Mouse (Mus musculus) A20 (cell line): ENCODE data around the gene Ankrd11.
"Not testable (repeated sequence)": the region's sequence is repeated elsewhere in the genome, so short reads cannot be mapped to it uniquely, and the experiment has no call there.

Experiments
- DNase-seq: peaks from one replicate; pipeline ENCODE4 v3.0.0-alpha.2; 2011; ENCODE audit warnings: low read depth, low spot score

The Ankrd11 gene

GRCm38 (mm10) chr8:123040110-123040650 lies 1.9 kb downstream of the Ankrd11 start:
- no peak for DNase-seq

- no peak for DNase-seq
Measured at GRCm38 (mm10) chr8:123039376-123040109, 2.5 kb downstream of the Ankrd11 start.

GRCm38 (mm10) chr8:123038351-123038750 lies 3.7 kb downstream of the Ankrd11 start:
- DNase-seq = no peak

- DNase-seq = no peak
Measured at GRCm38 (mm10) chr8:123037487-123037886, 4.6 kb downstream of the Ankrd11 start.

- peak; percentile 36 for DNase-seq
Measured at GRCm38 (mm10) chr8:123036956-123037355, 5.1 kb downstream of the Ankrd11 start.

- DNase-seq = peak; percentile 50
Measured at GRCm38 (mm10) chr8:123034171-123034570, 7.9 kb downstream of the Ankrd11 start.

- DNase-seq = no peak
Measured at GRCm38 (mm10) chr8:123033431-123033830, 8.6 kb downstream of the Ankrd11 start.

- peak; percentile 78 for DNase-seq
Measured at GRCm38 (mm10) chr8:123032730-123033129, 9.3 kb downstream of the Ankrd11 start.

GRCm38 (mm10) chr8:123031321-123031978 lies 10.6 kb downstream of the Ankrd11 start:
- DNase-seq = no peak

GRCm38 (mm10) chr8:123030091-123030490 lies 12.0 kb downstream of the Ankrd11 start:
- not testable (repeated sequence) for DNase-seq

GRCm38 (mm10) chr8:123027786-123028185 lies 14.3 kb downstream of the Ankrd11 start:
- no peak for DNase-seq

- DNase-seq = no peak
Measured at GRCm38 (mm10) chr8:123025951-123026351, 16.1 kb downstream of the Ankrd11 start.

- no peak for DNase-seq
Measured at GRCm38 (mm10) chr8:123024226-123024625, 17.9 kb downstream of the Ankrd11 start.

GRCm38 (mm10) chr8:123022727-123023126 lies 19.4 kb downstream of the Ankrd11 start:
- no peak for DNase-seq

- no peak for DNase-seq
Measured at GRCm38 (mm10) chr8:123021259-123021658, 20.8 kb downstream of the Ankrd11 start.

- DNase-seq = no peak
Measured at GRCm38 (mm10) chr8:123020859-123021258, 21.2 kb downstream of the Ankrd11 start.

- DNase-seq = no peak
Measured at GRCm38 (mm10) chr8:123020084-123020483, 22.0 kb downstream of the Ankrd11 start.

GRCm38 (mm10) chr8:123018484-123019164 lies 23.5 kb downstream of the Ankrd11 start:
- DNase-seq = no peak

- no peak for DNase-seq
Measured at GRCm38 (mm10) chr8:123017143-123017542, 24.9 kb downstream of the Ankrd11 start.

- no peak for DNase-seq
Measured at GRCm38 (mm10) chr8:123015074-123015473, 27.0 kb downstream of the Ankrd11 start.

GRCm38 (mm10) chr8:123014429-123014828 lies 27.6 kb downstream of the Ankrd11 start:
- DNase-seq = no peak

GRCm38 (mm10) chr8:123011321-123011720 lies 30.8 kb downstream of the Ankrd11 start:
- no peak for DNase-seq
